Mouse (Mus musculus) spleen, postnatal 10 days (tissue): ENCODE data around the gene Arhgap22.

Source experiments
- DNase-seq, 2 experiments: peaks; one replicate each; pipeline ENCODE4 v3.0.0; 2021 to 2022; ENCODE audit warnings: low spot score in 2 of 2

The Arhgap22 gene

DNA sequence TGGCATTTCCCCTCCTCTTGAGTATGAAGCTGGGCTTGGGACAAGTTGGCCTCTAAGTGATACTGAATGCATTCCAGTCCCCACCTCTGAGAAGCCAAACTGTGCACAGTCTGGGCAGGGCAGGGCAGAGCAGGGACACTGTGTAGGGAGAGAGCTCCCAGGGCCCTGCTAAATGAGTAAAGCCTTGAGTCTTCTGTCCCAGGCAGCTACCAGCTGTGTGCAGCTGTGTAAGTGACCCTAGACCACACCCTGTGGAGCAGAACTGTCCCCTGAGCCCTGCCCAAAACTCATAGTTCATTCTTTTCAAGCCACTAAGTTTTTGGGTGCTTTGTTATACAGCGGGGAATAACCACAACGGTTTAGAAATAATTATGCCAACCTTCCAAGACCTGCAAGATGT is 67.1 kb downstream of the Arhgap22 start:
- no peak for DNase-seq

DNA sequence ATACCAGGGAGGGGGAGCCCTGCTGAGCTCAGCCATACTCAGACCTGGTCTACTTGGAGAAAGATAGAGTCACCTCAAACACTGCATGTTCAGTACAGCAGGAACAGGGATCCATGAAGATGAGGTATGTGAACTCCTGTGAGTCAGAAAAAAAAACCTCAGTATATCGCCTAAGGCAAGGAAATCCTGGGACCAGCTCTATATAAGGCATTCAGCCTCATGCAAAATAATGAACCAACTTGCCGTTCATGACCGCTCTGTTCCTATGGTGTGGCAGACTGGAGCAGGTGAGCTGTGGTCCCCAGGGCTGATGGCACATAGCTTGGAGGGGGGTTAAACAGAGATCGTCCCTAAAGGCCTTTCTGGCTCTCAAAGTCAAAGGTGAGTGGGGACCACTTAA is 68.6 kb downstream of the Arhgap22 start:
- DNase-seq = no peak

GRCm38 (mm10) chr14:33287920-33288319 is 74.1 kb downstream of the Arhgap22 start:
- DNase-seq = no peak

GRCm38 (mm10) chr14:33290038-33290437 is 76.2 kb downstream of the Arhgap22 start:
- DNase-seq = no peak

- DNase-seq = no peak
Observed at GRCm38 (mm10) chr14:33294488-33294887, 80.7 kb downstream of the Arhgap22 start.

DNA sequence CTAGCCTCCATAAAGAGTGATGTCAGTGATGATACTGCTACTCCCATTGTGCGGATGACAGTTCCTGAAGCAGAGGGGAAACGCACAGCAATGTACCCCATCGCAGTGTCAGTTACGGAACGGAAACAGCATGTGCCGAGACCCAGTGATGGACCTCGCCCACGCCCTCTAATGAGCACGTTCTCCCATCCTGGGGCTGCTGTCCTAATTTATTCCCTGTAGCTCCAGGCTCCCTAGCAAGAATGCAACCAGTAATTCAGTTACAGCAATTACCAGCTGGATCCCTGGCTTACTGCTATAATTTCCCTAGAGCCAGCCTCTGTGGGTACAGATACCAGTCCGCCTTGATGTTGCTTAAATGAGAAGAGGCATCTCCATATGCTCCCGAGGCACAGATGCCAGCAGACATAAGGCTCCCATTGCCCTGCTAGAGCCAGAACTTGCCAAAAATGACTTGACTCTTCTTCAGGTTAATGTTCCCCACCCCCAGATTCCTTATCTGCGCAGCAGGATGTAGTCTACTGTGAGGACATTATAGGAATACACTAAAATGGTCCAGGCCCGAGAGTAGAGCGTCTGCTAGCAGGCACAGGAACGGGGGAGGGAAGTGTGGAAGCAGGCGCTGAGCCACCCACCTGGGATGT is 83.0 kb downstream of the Arhgap22 start:
- no peak for DNase-seq

- no peak for DNase-seq
Observed at GRCm38 (mm10) chr14:33300591-33300990, 86.8 kb downstream of the Arhgap22 start.

- DNase-seq = peak; percentile 40 to 76
Observed at GRCm38 (mm10) chr14:33303348-33303819, 89.6 kb downstream of the Arhgap22 start.

DNA sequence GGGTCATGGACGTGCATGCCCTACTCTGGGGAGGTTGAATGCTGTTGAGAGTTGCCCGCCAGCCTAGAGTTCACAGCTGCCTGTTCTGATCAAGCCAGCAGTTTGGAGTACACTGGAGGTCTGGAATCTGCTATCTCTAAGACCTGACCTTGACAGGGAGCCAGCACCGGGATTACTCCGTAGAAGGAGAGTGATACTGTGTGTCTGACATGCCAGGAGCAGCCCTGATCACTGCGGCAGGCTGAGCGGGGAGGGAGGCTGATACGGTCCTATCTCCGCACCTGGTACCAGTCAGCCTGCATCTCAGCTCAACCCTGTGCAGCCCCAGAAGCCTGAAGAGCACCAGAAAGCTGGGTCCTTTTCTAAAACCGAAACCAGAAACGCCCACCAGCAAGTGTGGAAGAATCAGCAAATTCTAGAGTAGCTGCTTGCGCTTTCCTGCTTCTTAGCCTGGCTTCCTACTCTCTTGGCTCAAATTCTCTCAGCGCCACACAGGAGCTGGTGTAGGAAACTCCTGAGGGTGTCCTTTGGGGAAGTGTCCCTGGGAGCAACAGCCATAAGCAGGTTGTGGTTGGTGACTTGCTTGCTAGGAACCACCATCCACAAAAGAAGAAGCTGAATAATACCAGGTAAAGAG is 91.9 kb downstream of the Arhgap22 start:
- no peak for DNase-seq

- no peak for DNase-seq
Observed at GRCm38 (mm10) chr14:33310719-33311118, 96.9 kb downstream of the Arhgap22 start.

- no peak for DNase-seq
Observed at GRCm38 (mm10) chr14:33312309-33312708, 98.5 kb downstream of the Arhgap22 start.

DNA sequence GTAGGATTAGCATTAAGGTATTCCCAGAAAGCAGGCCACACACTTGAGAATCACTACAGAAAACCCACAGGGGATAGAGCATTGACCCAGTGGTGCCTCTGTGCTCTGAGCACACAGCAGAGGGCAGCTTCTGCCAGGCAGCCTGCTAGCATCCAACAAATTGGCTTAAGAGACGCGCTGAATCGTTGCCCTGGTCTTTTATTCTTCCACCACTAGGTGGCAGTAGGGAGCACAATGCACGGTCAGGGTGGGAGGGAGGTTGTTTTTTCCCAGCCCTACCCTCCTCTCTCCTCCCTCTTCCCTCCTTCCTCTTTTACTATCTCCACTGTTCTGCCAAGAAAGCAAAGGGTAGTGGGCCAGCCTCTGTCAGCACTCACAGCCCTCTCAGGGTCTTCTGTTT is 99.8 kb downstream of the Arhgap22 start:
- DNase-seq = peak in 1 of 2 experiments; percentile 52

- DNase-seq = no peak
Observed at GRCm38 (mm10) chr14:33314160-33314559, 100.3 kb downstream of the Arhgap22 start.

DNA sequence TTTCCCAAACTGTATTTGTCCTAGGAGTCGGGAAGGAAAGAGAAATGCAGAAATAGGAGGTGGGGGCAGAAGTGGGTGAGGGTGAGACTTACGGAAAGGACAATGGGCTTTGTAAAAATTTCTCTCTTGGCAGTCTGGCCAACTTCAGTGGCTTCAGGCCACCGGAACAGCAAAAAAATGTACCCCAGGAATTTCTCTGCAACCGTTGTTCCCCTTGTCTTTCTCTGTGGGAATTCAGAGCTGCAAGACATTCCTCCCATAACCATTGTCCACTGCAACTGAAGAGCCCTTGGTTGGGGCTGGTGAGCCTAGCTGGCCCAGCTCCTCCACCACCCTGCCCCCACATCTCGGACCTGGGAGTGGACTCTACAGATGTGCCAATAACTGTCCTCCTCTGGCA is 101.3 kb downstream of the Arhgap22 start:
- DNase-seq = no peak

GRCm38 (mm10) chr14:33315771-33316170 is 101.9 kb downstream of the Arhgap22 start:
- no peak for DNase-seq

- DNase-seq = no peak
Observed at GRCm38 (mm10) chr14:33317946-33318345, 104.1 kb downstream of the Arhgap22 start.

DNA sequence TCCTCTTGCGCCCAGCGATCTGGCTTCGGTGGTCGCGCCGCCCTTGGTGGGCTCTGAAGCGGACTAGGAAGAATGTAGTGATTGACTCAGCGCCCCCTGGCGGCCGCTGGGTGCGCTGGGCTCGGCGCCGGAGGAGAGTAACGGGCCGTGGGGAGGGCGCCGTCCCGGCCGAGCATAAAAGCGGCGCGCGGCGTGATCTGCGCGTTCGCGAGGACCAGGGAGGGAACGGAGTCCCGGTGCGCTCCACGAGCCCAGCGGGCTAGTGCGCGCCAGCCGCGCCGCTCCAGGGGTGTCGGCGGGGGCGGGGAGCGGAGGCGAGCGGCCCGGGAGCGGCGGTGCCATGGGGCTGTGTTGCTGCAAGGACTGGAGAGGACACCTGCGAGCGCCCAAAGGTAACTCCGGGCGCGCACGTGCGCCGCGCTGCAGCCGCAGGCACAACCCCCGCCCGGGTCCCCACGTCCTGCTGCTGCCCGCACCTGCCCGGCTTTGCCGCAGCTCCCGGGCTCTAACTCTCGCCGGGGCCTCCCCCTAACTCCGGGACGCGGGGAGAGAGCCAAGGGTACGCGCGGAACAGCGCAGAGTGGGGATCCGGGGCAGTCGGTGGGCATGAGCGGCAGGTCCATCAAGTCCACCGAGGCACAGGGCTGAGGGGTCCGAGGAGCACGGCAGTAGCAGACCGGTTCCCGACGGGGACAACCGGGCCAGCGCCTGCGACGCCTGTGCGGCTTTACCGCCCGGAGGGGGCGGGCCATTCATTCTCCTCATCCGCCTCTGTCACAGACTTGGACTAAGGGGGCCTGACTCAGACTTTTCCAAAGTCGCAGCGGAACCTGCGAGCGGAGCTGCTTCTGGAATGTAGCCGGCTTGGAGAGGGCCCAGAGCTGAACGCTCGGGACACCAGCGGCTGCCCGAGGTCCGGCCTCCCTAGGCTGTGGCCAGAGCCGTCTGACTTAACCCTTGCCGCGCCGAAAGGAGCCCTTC is 106.0 kb downstream of the Arhgap22 start:
- peak; percentile 53 to 79 for DNase-seq

GRCm38 (mm10) chr14:33320856-33321255 is 107.0 kb downstream of the Arhgap22 start:
- DNase-seq = no peak

DNA sequence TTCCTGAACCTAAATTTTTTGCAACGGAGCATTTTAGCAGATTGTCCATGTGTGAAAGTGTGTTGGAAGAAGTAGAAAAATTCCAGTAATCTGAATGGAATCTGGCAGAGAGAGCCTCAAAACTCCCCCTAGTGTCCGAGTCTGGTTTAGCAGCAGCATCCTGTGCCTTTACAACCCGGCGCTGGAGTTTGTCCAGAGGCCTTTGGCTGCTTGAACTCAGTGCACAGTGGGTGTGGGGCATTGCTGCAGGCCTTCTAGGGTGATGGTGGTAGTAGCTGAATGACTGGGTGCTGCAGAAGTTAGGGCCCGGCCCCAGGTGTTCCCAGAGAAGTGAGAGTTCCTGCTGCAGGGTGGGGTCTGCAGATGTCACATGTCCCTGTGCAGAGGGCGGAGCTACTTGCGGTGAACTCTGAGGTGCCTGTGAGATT is 108.8 kb downstream of the Arhgap22 start:
- DNase-seq = peak; percentile 43 to 75

DNA sequence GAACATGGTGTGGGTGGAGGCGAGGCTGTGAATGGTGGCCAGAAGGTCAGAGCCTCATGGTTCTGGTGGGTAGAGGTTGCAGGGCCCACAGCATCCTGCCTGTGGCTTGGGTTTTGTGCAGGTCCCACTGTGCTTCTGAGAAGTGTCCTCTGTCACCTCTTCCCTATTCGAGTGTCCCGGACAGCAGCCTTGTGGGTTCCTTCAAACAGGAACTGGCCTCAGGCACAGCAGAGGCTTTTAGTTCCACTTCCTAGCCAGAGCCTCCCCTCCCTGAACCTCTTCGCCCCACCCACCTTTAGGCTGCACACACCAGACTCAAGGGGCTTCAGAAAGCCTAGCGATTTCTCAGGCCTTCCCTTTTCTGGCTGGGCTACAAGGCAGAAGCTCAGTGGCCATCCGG is 110.7 kb downstream of the Arhgap22 start:
- no peak for DNase-seq

DNA sequence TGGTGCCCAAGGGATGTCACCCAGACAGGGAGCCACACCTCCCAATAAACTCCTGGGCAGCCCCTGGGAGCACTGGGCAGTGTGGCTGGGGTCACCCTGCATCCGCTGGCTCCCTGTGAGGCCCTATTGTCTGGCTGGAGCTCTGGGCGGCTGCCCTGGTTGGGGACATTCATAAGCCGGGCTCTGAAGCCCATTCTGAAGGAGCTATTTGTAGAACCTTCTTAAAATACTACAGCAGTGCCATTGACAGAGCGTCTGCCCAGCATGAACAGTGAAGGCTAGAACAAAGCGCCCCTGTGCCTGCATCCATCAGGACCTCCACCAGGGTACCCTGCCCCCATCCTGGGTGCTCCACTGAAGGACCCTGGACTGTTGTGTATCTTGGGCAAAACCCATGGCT is 114.5 kb downstream of the Arhgap22 start:
- no peak for DNase-seq

- no peak for DNase-seq
Observed at GRCm38 (mm10) chr14:33329297-33329805, 115.5 kb downstream of the Arhgap22 start.
